Mouse (Mus musculus): ENCODE results near the gene Ampd3. TPM values are rescaled to one million over a fixed set of nuclear protein-coding genes. Genes with fewer than 3 reads are reported as not detected.

Gene Ampd3
- polyA plus RNA-seq, 1 experiment from 2014 or later: 9.4 TPM

GRCm38 (mm10) chr7:110740188-110740587 lies 27.8 kb upstream of the Ampd3 start:
- Histone ChIP-seq H3K4me1 (replicated peaks) (no peaks in the 10 kb centered on the region), H3K4me3 (no peak overlapping the region), H3K9ac (no peak overlapping the region), H3K36me3 (no peaks in the 10 kb centered on the region), H3K4me2 (no peak overlapping the region), H3K27me3 (replicated peaks) (no peaks in the 10 kb centered on the region), H3K27ac (ENCODE audit: poor library complexity, severe bottlenecking) (no peak overlapping the region), H3K9me3 (replicated peaks) (peaks cover 7% of the 10 kb centered on the region)
- no peak for ATAC-seq (ENCODE audit: insufficient number of reproducible peaks, low FRiP score)
- WGBS: 35% methylated on average over 2 of the region's 2 CpGs

DNA sequence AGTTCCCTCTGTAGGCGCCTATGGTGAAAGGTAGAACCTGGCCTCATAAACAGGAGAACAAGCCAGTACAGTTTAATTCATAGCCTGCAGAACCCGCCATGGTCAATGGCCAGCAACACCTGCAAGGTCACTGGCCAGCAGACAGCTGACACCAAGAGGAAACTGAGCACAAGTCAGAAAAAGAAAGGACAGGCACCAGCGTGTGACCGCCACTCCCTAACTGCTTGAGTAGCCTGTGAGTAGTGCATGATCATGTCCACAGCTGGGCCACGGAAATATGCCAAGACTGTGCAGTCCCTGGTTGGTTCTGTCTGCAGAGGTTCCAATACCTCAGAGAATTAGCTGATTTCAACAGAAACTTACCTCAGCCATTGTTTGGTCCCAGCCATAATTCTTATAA lies 26.0 kb upstream of the Ampd3 start:
- ATAC-seq (ENCODE audit: insufficient number of reproducible peaks, low FRiP score): no peak
- 74% methylated on average over 5 of the region's 5 CpGs for WGBS
- no peak overlapping the region for H3K4me2 ChIP-seq
- H3K36me3 ChIP-seq: no peaks in the 10 kb centered on the region
- no peak overlapping the region for H3K4me3 ChIP-seq
- no peaks in the 10 kb centered on the region for H3K27me3 ChIP-seq (replicated peaks)
- H3K4me1 ChIP-seq (replicated peaks): no peaks in the 10 kb centered on the region
- H3K27ac ChIP-seq (ENCODE audit: poor library complexity, severe bottlenecking): no peak overlapping the region
- no peak overlapping the region for H3K9ac ChIP-seq
- H3K9me3 ChIP-seq (replicated peaks): 0 out of 2 replicates have a peak, but pooled peaks cover 2% of the 10 kb centered on the region

- no peak overlapping the region for H3K27ac ChIP-seq (ENCODE audit: poor library complexity, severe bottlenecking)
- H3K36me3 ChIP-seq: no peaks in the 10 kb centered on the region
- no peak overlapping the region for H3K4me2 ChIP-seq
- ATAC-seq (ENCODE audit: insufficient number of reproducible peaks, low FRiP score): no peak
- H3K9ac ChIP-seq: no peak overlapping the region
- 77% methylated on average over 5 of the region's 5 CpGs for WGBS
- H3K4me3 ChIP-seq: no peak overlapping the region
- 0 out of 2 replicates have a peak, but pooled peaks cover 3% of the 10 kb centered on the region for H3K9me3 ChIP-seq (replicated peaks)
- H3K4me1 ChIP-seq (replicated peaks): no peaks in the 10 kb centered on the region
- H3K27me3 ChIP-seq (replicated peaks): no peaks in the 10 kb centered on the region
These were observed 21.9 kb upstream of the Ampd3 start for GRCm38 (mm10) chr7:110746087-110746562.

GRCm38 (mm10) chr7:110746809-110747208 lies 21.2 kb upstream of the Ampd3 start:
- 48% methylated on average over 2 of the region's 2 CpGs for WGBS
- Histone ChIP-seq H3K27ac (ENCODE audit: poor library complexity, severe bottlenecking) (no peak overlapping the region), H3K4me1 (replicated peaks) (no peaks in the 10 kb centered on the region), H3K9me3 (replicated peaks) (0 out of 2 replicates have a peak, but pooled peaks cover 3% of the 10 kb centered on the region), H3K36me3 (no peaks in the 10 kb centered on the region), H3K4me3 (no peak overlapping the region), H3K4me2 (no peak overlapping the region), H3K9ac (no peak overlapping the region), H3K27me3 (replicated peaks) (no peaks in the 10 kb centered on the region)
- no peak for ATAC-seq (ENCODE audit: insufficient number of reproducible peaks, low FRiP score)

DNA sequence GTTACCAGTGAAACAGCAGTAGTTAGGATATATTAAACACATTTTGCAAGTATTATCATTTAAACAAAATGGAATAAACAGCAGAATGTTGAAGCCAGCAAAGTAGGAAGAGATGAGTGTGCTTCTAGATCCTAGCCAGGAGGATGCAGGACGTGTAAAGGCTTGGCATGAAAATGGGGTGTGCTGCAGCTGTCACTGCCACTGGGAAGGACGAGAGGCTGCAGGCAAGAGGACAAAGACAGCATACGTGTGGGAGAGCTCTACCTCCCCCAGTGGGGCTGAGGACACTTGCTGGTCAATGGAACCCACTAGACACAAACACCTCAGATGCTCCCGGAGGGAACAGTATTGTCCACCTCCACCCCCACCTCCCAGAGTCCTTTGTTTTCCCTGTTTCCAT lies 17.2 kb upstream of the Ampd3 start:
- H3K4me1 ChIP-seq (replicated peaks): no peaks in the 10 kb centered on the region
- ATAC-seq (ENCODE audit: insufficient number of reproducible peaks, low FRiP score): no peak
- H3K4me2 ChIP-seq: no peak overlapping the region
- 54% methylated on average over 4 of the region's 4 CpGs for WGBS
- H3K27ac ChIP-seq (ENCODE audit: poor library complexity, severe bottlenecking): no peak overlapping the region
- H3K27me3 ChIP-seq (replicated peaks): no peaks in the 10 kb centered on the region
- no peaks in the 10 kb centered on the region for H3K36me3 ChIP-seq
- H3K9me3 ChIP-seq (replicated peaks): 0 out of 2 replicates have a peak, but pooled peaks cover 3% of the 10 kb centered on the region
- H3K4me3 ChIP-seq: no peak overlapping the region
- H3K9ac ChIP-seq: no peak overlapping the region

GRCm38 (mm10) chr7:110751634-110752033 lies 16.4 kb upstream of the Ampd3 start:
- no peak overlapping the region for H3K27ac ChIP-seq (ENCODE audit: poor library complexity, severe bottlenecking)
- H3K9me3 ChIP-seq (replicated peaks): 0 out of 2 replicates have a peak, but pooled peaks cover 3% of the 10 kb centered on the region
- 89% methylated on average over 1 of the region's 1 CpGs for WGBS
- H3K4me3 ChIP-seq: no peak overlapping the region
- no peaks in the 10 kb centered on the region for H3K36me3 ChIP-seq
- no peaks in the 10 kb centered on the region for H3K27me3 ChIP-seq (replicated peaks)
- H3K9ac ChIP-seq: no peak overlapping the region
- no peaks in the 10 kb centered on the region for H3K4me1 ChIP-seq (replicated peaks)
- no peak overlapping the region for H3K4me2 ChIP-seq
- ATAC-seq (ENCODE audit: insufficient number of reproducible peaks, low FRiP score): no peak

- Histone ChIP-seq H3K4me3 (no peak overlapping the region), H3K4me1 (replicated peaks) (peaks cover 2% of the 10 kb centered on the region; the same call in 1 of the 2 replicates), H3K9ac (no peak overlapping the region), H3K27me3 (replicated peaks) (no peaks in the 10 kb centered on the region), H3K4me2 (no peak overlapping the region), H3K27ac (ENCODE audit: poor library complexity, severe bottlenecking) (no peak overlapping the region), H3K36me3 (no peaks in the 10 kb centered on the region), H3K9me3 (replicated peaks) (0 out of 2 replicates have a peak, but pooled peaks cover 3% of the 10 kb centered on the region)
- no peak for ATAC-seq (ENCODE audit: insufficient number of reproducible peaks, low FRiP score)
- WGBS: 89% methylated on average over 1 of the region's 1 CpGs
These were observed 14.7 kb upstream of the Ampd3 start for GRCm38 (mm10) chr7:110753310-110753709.

DNA sequence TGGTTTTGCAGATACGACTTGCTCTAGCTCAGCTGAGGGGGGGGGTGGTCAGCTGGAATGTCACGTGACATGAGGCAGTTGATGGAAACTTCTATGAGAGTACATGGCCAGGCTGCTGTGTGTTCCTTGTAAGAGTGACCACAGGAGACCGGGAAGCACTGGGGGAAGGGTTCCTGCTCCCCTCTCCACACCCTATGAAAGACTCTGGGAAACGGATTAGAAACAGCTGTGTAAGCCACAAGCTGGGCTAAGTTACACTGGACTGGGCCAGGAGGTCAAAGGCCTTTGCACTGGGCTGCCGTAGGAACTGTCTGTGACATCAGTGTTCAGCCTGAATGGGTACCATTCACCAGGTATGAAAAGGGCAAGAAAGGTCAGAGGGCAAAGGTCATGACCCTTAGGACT lies 14.1 kb upstream of the Ampd3 start:
- Histone ChIP-seq H3K36me3 (no peaks in the 10 kb centered on the region), H3K4me1 (replicated peaks) (peaks cover 2% of the 10 kb centered on the region; the same call in 1 of the 2 replicates), H3K4me2 (no peak overlapping the region), H3K9me3 (replicated peaks) (0 out of 2 replicates have a peak, but pooled peaks cover 3% of the 10 kb centered on the region), H3K9ac (no peak overlapping the region), H3K27me3 (replicated peaks) (no peaks in the 10 kb centered on the region), H3K27ac (ENCODE audit: poor library complexity, severe bottlenecking) (no peak overlapping the region), H3K4me3 (no peak overlapping the region)
- no peak for ATAC-seq (ENCODE audit: insufficient number of reproducible peaks, low FRiP score)
- WGBS: 59% methylated on average over 5 of the region's 5 CpGs

DNA sequence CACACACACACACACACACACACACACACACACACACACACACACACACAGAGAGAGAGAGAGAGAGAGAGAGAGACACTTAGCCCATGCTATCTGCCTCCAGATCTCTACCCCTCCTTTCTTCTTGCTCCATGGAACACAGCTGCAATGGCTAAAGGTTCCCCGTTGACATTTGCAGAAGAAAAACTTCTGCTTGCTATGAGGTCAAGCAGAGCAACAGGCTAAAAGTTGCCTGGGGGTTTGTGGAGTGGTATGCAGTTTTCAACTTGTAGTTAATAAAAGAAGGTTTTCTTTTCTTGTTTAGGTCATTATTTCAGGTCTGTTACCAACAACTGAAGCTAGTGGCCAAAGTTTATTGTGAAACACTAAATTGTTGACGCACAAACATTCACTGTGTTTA lies 11.6 kb upstream of the Ampd3 start:
- WGBS: 53% methylated on average over 2 of the region's 2 CpGs

DNA sequence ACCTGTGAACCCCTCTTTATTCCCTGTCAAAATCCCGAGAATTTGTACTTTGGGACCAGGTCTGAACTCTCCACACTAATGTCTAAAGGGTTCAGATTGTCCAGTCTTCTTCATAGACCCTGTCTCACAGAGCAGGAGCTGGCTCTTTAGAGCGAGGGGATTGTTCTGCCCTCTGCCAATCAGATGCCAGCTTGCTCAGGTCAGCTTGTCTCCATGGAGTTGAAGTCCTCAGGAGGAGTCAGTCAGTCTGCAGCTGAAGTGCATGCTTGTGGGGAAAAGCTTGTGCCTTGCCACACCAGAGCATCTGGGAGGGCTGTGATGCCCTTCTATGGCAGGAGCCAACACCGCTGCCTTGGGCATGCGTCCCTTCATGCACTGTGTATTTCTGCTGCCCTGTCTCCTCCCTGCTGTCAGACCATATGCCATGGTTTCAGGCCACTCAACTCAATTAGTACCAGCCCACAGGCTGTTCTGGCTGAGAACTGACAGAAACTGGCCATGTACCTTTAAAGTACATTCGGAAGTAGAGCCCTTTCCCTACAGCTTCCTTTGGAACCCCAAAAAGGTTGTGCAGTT lies 5.3 kb upstream of the Ampd3 start:
- H3K4me3 ChIP-seq: no peak overlapping the region
- no peak for ATAC-seq (ENCODE audit: insufficient number of reproducible peaks, low FRiP score)
- no peak overlapping the region for H3K27ac ChIP-seq (ENCODE audit: poor library complexity, severe bottlenecking)
- no peak overlapping the region for H3K4me2 ChIP-seq
- H3K27me3 ChIP-seq (replicated peaks): 0 out of 2 replicates have a peak, but pooled peaks cover 7% of the 10 kb centered on the region
- H3K36me3 ChIP-seq: no peaks in the 10 kb centered on the region
- H3K9me3 ChIP-seq (replicated peaks): no peaks in the 10 kb centered on the region
- 76% methylated on average over 5 of the region's 5 CpGs for WGBS
- no peak overlapping the region for H3K9ac ChIP-seq
- no peaks in the 10 kb centered on the region; the same call in 1 of the 2 replicates for H3K4me1 ChIP-seq (replicated peaks)

More for the DNA sequence above, 11.6 kb upstream of the Ampd3 start:
- Histone ChIP-seq H3K9ac (no peak overlapping the region), H3K4me2 (no peak overlapping the region), H3K9me3 (replicated peaks) (no peaks in the 10 kb centered on the region), H3K27ac (ENCODE audit: poor library complexity, severe bottlenecking) (no peak overlapping the region), H3K36me3 (no peaks in the 10 kb centered on the region), H3K4me3 (no peak overlapping the region), H3K4me1 (replicated peaks) (peaks cover 2% of the 10 kb centered on the region; the same call in 1 of the 2 replicates), H3K27me3 (replicated peaks) (no peaks in the 10 kb centered on the region)
- ATAC-seq (ENCODE audit: insufficient number of reproducible peaks, low FRiP score): no peak

DNA sequence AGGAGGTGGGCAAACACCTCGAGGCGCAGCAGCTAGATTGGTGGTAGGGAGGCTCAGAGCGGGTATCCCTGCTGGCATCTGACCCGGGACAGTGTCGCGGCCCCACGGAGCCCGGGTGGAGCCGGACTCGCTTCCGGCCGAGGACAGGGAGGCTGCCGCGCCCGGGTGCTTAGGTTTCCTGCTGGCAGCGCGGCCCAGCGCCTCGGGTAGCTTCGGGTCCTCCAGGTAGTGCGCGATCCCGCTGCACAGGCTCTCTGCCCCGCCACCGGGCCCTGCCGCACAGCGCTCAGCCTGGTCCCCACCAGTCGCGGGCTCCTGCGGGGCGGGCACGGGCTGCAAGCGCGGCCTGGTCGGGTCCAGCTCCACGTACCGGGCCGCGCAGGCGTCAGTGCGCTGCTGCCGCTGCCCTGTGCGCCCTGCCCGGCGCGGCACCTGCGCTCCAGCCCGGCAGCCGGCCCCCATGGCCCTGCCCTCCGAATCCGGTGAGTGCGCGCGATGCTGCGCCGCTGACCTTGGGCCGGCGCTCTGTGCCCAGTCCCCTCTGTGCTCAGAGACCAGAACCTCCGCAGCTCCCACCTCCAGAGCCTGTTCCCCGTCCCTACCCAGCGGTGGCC lies 552 bp downstream of the Ampd3 start:
- Histone ChIP-seq H3K27ac (ENCODE audit: poor library complexity, severe bottlenecking) (no peak overlapping the region), H3K9me3 (replicated peaks) (no peaks in the 10 kb centered on the region), H3K4me3 (peak overlapping the region; percentile 66), H3K36me3 (no peaks in the 10 kb centered on the region), H3K4me2 (peak overlapping the region; percentile 96), H3K27me3 (replicated peaks) (no peaks in the 10 kb centered on the region), H3K9ac (peak overlapping the region; percentile 85), H3K4me1 (replicated peaks) (peaks cover 40% of the 10 kb centered on the region)
- peak; percentile 51 for ATAC-seq (ENCODE audit: insufficient number of reproducible peaks, low FRiP score)
- under 1% methylated on average over 60 of the region's 61 CpGs for WGBS
